Mouse (Mus musculus) kidney, embryonic 16.5 days (tissue): ENCODE measurements around the gene Ifngr2. TPM values are rescaled to one million over a fixed set of nuclear protein-coding genes. Genes with fewer than 3 reads are reported as not detected.
A peak's percentile ranks its signal among the peaks of the same experiment; 100 is the strongest.

ENCODE experiments used
- ATAC-seq: fragments of 200-750 bp; cut with Nextera tagmentation; 2 replicates; pipeline ENCODE4 v1.8.0; 2017; ENCODE audit warnings: moderate TSS enrichment; ENCODE audit not compliant: low FRiP score, low TSS enrichment
- H3K27ac ChIP-seq: fragments of 300-500 bp; sonication (generic); 2 replicates; pipeline ENCODE4 v1.5.1; 2014; ENCODE audit warnings: low read length
- H3K27me3 ChIP-seq: fragments of 300-500 bp; sonication (generic); 2 replicates; pipeline ENCODE4 v1.6.1; 2014; ENCODE audit warnings: low read length, control low read depth, mixed read lengths; ENCODE audit not compliant: insufficient read depth
- H3K36me3 ChIP-seq: fragments of 300-500 bp; sonication (generic); 2 replicates; pipeline ENCODE4 v1.6.1; 2014; ENCODE audit warnings: low read length, control low read depth, mixed read lengths; ENCODE audit not compliant: insufficient read depth
- H3K4me1 ChIP-seq: fragments of 300-500 bp; sonication (generic); 2 replicates; pipeline ENCODE4 v1.6.1; 2014; ENCODE audit warnings: low read length, control low read depth, mixed read lengths; ENCODE audit not compliant: insufficient read depth
- H3K4me2 ChIP-seq: fragments of 300-500 bp; sonication (generic); replicated peaks from 2 replicates; pipeline ENCODE4 v1.6.1; 2014; ENCODE audit warnings: low read depth, low read length
- H3K4me3 ChIP-seq: fragments of 300-500 bp; sonication (generic); 2 replicates; pipeline ENCODE4 v1.5.1; 2014; ENCODE audit warnings: mild to moderate bottlenecking, low read length
- H3K9ac ChIP-seq: fragments of 300-500 bp; sonication (generic); replicated peaks from 2 replicates; pipeline ENCODE4 v1.6.1; 2014; ENCODE audit warnings: low read length
- H3K9me3 ChIP-seq: fragments of 300-500 bp; sonication (generic); 2 replicates; pipeline ENCODE4 v1.6.1; 2016; ENCODE audit warnings: low read length, control low read depth
- WGBS: fragments of 180-500 bp; shearing (Covaris S2); extraction: QIAGEN DNeasy Blood & Tissue Kit; methylation state at CpG from one replicate; pipeline ENCODE4 v1.1.7; 2014; 5-methylcytosine and 5-hydroxymethylcytosine counted together
- polyA plus RNA-seq: library from polyadenylated mRNA; unstranded; fragments of >200 nt; fragmentation: Nextera tagmentation; extraction: Ambion mirVana; gene quantifications from 2 replicates; pipeline ENCODE4 v1.2.1, GENCODE M21; 2015

The Ifngr2 gene
- polyA plus RNA-seq, 1 experiment from 2014 or later: 52.7 TPM

- Histone ChIP-seq H3K27ac (no peak overlapping the region), H3K4me3 (no peak overlapping the region), H3K27me3 (no peaks in the 10 kb centered on the region), H3K36me3 (no peaks in the 10 kb centered on the region), H3K9me3 (no peaks in the 10 kb centered on the region), H3K4me2 (no peak overlapping the region), H3K4me1 (peaks cover 7% of the 10 kb centered on the region; the same call in 1 of the 2 replicates), H3K9ac (0 out of 2 replicates have a peak overlapping the region, but pooled peaks have one; percentile 4)
- 55% methylated on average over 23 of the region's 23 CpGs for WGBS
- ATAC-seq: no peak
Observed at GRCm38 (mm10) chr16:91533097-91534001, 13.5 kb upstream of the Ifngr2 start.

- Histone ChIP-seq H3K4me2 (no peak overlapping the region), H3K9me3 (no peaks in the 10 kb centered on the region), H3K9ac (no peak overlapping the region), H3K27ac (no peak overlapping the region), H3K36me3 (no peaks in the 10 kb centered on the region), H3K27me3 (no peaks in the 10 kb centered on the region), H3K4me3 (no peak overlapping the region), H3K4me1 (peaks cover 9% of the 10 kb centered on the region; the same call in 1 of the 2 replicates)
- peak; percentile 79 for ATAC-seq
- 53% methylated on average over 13 of the region's 13 CpGs for WGBS
Observed at GRCm38 (mm10) chr16:91534477-91534876, 12.4 kb upstream of the Ifngr2 start.

- Histone ChIP-seq H3K27me3 (no peaks in the 10 kb centered on the region), H3K4me1 (peaks cover 9% of the 10 kb centered on the region; the same call in 1 of the 2 replicates), H3K27ac (no peak overlapping the region), H3K4me3 (no peak overlapping the region), H3K36me3 (no peaks in the 10 kb centered on the region), H3K9me3 (no peaks in the 10 kb centered on the region), H3K9ac (no peak overlapping the region), H3K4me2 (no peak overlapping the region)
- WGBS: 75% methylated on average over 6 of the region's 6 CpGs
- no peak for ATAC-seq
Observed at GRCm38 (mm10) chr16:91534888-91535287, 12.0 kb upstream of the Ifngr2 start.

- Histone ChIP-seq H3K27ac (no peak overlapping the region), H3K36me3 (no peaks in the 10 kb centered on the region), H3K4me3 (no peak overlapping the region), H3K27me3 (no peaks in the 10 kb centered on the region), H3K9me3 (no peaks in the 10 kb centered on the region), H3K9ac (no peak overlapping the region), H3K4me1 (peaks cover 12% of the 10 kb centered on the region), H3K4me2 (no peak overlapping the region)
- WGBS: 93% methylated on average over 6 of the region's 6 CpGs
- no peak for ATAC-seq
Observed at GRCm38 (mm10) chr16:91536372-91536771, 10.5 kb upstream of the Ifngr2 start.

GRCm38 (mm10) chr16:91537065-91537464 is 9.8 kb upstream of the Ifngr2 start:
- ATAC-seq: no peak

GRCm38 (mm10) chr16:91538051-91538450 is 8.8 kb upstream of the Ifngr2 start:
- H3K4me2 ChIP-seq: no peak overlapping the region
- peaks cover 13% of the 10 kb centered on the region for H3K4me1 ChIP-seq
- H3K9ac ChIP-seq: no peak overlapping the region
- no peak overlapping the region for H3K4me3 ChIP-seq
- H3K27me3 ChIP-seq: no peaks in the 10 kb centered on the region
- H3K27ac ChIP-seq: peak overlapping the region; percentile 59
- ATAC-seq: no peak
- H3K9me3 ChIP-seq: no peaks in the 10 kb centered on the region
- no peaks in the 10 kb centered on the region for H3K36me3 ChIP-seq
- 58% methylated on average over 6 of the region's 6 CpGs for WGBS

More at GRCm38 (mm10) chr16:91537065-91537464, 9.8 kb upstream of the Ifngr2 start:
- H3K27me3 ChIP-seq: no peaks in the 10 kb centered on the region
- H3K9me3 ChIP-seq: no peaks in the 10 kb centered on the region
- peaks cover 14% of the 10 kb centered on the region for H3K4me1 ChIP-seq
- H3K4me2 ChIP-seq: no peak overlapping the region
- no peak overlapping the region for H3K4me3 ChIP-seq
- no peak overlapping the region for H3K9ac ChIP-seq
- no peak overlapping the region for H3K27ac ChIP-seq
- H3K36me3 ChIP-seq: no peaks in the 10 kb centered on the region
- 93% methylated on average over 3 of the region's 3 CpGs for WGBS

GRCm38 (mm10) chr16:91538513-91538912 is 8.4 kb upstream of the Ifngr2 start:
- Histone ChIP-seq H3K27ac (peak overlapping the region; percentile 59), H3K4me1 (peaks cover 13% of the 10 kb centered on the region), H3K4me2 (no peak overlapping the region), H3K27me3 (no peaks in the 10 kb centered on the region), H3K36me3 (no peaks in the 10 kb centered on the region), H3K4me3 (no peak overlapping the region), H3K9ac (no peak overlapping the region), H3K9me3 (no peaks in the 10 kb centered on the region)
- no peak for ATAC-seq
- 26% methylated on average over 9 of the region's 9 CpGs for WGBS

- WGBS: 34% methylated on average over 10 of the region's 10 CpGs
- no peak for ATAC-seq
- Histone ChIP-seq H3K27me3 (no peaks in the 10 kb centered on the region), H3K9me3 (no peaks in the 10 kb centered on the region), H3K27ac (no peak overlapping the region), H3K36me3 (no peaks in the 10 kb centered on the region), H3K4me2 (0 out of 2 replicates have a peak overlapping the region, but pooled peaks have one; percentile 1), H3K9ac (no peak overlapping the region; the same call in 1 of the 2 replicates), H3K4me1 (peaks cover 28% of the 10 kb centered on the region), H3K4me3 (no peak overlapping the region)
Observed at GRCm38 (mm10) chr16:91541573-91542081, 5.2 kb upstream of the Ifngr2 start.

- Histone ChIP-seq H3K4me2 (no peak overlapping the region), H3K9me3 (no peaks in the 10 kb centered on the region), H3K36me3 (no peaks in the 10 kb centered on the region), H3K9ac (no peak overlapping the region), H3K4me1 (peaks cover 32% of the 10 kb centered on the region), H3K4me3 (no peak overlapping the region), H3K27ac (no peak overlapping the region), H3K27me3 (no peaks in the 10 kb centered on the region)
- ATAC-seq: no peak
- 100% methylated on average over 1 of the region's 1 CpGs for WGBS
Observed at GRCm38 (mm10) chr16:91543619-91544018, 3.3 kb upstream of the Ifngr2 start.
